Mouse (Mus musculus) CD4-positive naive resting alpha-beta T cell, adult 57 days (primary cell): ENCODE measurements around the gene Kank1. TPM values are rescaled to one million over a fixed set of nuclear protein-coding genes. Genes with fewer than 3 reads are reported as not detected.

ENCODE experiments used
- total RNA-seq: library from RNA; stranded (reverse); gene quantifications from one replicate; pipeline ENCODE4 v1.2.4, GENCODE M21; 2023

Gene Kank1
- total RNA-seq, result 0.56 TPM

DNA sequence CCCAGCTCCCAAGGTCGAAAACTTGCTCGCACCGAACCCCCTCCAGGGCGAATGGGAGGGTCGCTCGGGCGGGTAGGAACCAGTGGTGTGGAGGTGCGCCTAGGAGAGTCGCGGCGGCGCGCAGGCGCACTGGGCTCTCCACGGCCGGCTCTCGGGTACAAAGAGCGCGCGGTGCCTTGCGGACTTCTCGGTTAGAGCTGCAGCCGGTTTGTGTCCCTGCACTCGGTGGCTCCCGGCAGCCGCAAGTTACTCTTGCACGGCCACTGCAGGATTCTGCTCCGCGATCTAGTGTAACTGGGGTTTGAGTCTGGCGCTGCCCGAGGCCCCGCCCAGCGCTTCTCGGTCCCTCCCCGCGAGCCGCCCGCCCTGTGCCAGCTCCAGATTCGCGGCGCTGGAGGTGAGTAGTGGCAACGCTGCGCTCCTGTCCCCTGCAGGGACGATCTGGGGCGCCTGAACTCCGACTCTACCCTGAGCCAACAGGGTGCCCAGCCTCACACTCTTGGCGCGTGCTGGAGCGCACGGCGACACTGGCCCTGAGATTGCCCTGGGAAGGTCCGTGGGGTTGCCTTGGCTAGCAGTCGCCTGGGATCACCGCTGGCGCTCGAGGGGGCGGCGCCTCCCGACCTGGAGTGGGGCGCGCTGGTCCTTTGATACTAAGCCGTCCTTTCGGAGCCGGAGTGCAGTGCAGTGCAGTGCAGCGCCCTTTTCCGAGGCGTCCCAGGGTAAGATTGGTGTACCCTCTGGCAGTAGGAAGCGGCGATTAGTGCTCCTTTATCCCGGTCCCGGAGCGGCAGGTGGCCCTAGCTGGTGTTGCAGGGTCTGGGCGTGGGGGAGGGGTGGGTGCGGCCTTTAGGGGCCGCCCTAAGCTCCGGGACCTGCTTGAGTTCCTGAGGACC lies at the start of gene Kank1:
TSS of gene Kank1 (plus strand) at position 380 of the 896 bp plus-strand sequence.

Other genes starting within 250 kb of the Kank1 start
- 303 TPM for gene Dock8, start 237.4 kb upstream of the Kank1 start, total RNA-seq